Mouse (Mus musculus) CH12.LX (cell line): ENCODE results near the gene Layn. TPM values are rescaled to one million over a fixed set of nuclear protein-coding genes. Genes with fewer than 3 reads are reported as not detected.

ENCODE experiments used
- DNase-seq: peaks from one replicate; pipeline ENCODE4 v3.0.0-alpha.2; 2013; ENCODE audit errors: extremely low read depth
- H3K27ac ChIP-seq: 2 replicates; pipeline ENCODE4 v1.5.1; 2012; ENCODE audit warnings: low read depth, mild to moderate bottlenecking, control low read depth, moderate library complexity; ENCODE audit not compliant: insufficient read depth
- H3K27me3 ChIP-seq: replicated peaks from 2 replicates; pipeline ENCODE3; 2012; ENCODE audit warnings: inconsistent platforms
- H3K36me3 ChIP-seq, 2 experiments: replicated peaks in 1 of 2; 2 replicates each; pipeline versions ENCODE3 to v1.6.1; 2012; ENCODE audit warnings: inconsistent platforms in 1 of 2, low read length in 1 of 2, mild to moderate bottlenecking in 1 of 2, mixed read lengths in 1 of 2, moderate library complexity in 1 of 2; ENCODE audit not compliant: control insufficient read depth in 1 of 2, insufficient read depth in 1 of 2
- H3K4me1 ChIP-seq, 2 experiments: 2 replicates each; pipeline ENCODE4 v1.6.1; 2012; ENCODE audit warnings: inconsistent platforms in 1 of 2, moderate library complexity in 1 of 2; ENCODE audit not compliant: insufficient read depth in 2 of 2, control insufficient read depth in 1 of 2
- H3K4me2 ChIP-seq: 2 replicates; pipeline ENCODE4 v1.6.1; 2012; ENCODE audit warnings: low read depth, mild to moderate bottlenecking, control low read depth; ENCODE audit not compliant: poor library complexity, insufficient read depth, severe bottlenecking
- H3K4me3 ChIP-seq, 3 experiments: fragments of 150-350 bp in 1 of 3; sonication (generic) in 1 of 3; replicated peaks in 1 of 3; 2 replicates each; pipeline versions ENCODE3 to v1.5.1; 2011 to 2012; ENCODE audit warnings: low read depth in 2 of 3, low read length in 2 of 3, mild to moderate bottlenecking in 2 of 3, moderate library complexity in 2 of 3, control low read depth in 1 of 3, improper control_type of control experiment in 1 of 3, inconsistent platforms in 1 of 3, mixed read lengths in 1 of 3; ENCODE audit not compliant: poor library complexity in 1 of 3
- H3K79me2 ChIP-seq: replicated peaks from 2 replicates; pipeline ENCODE4 v1.6.1; 2012; ENCODE audit warnings: mild to moderate bottlenecking, moderate library complexity; ENCODE audit not compliant: control insufficient read depth, poor library complexity, insufficient read depth, severe bottlenecking; ENCODE audit errors: extremely low read depth
- H3K9ac ChIP-seq: 2 replicates; pipeline ENCODE4 v1.6.1; 2012; ENCODE audit warnings: low read depth, mild to moderate bottlenecking, control low read depth, moderate library complexity; ENCODE audit not compliant: insufficient read depth
- H3K9me3 ChIP-seq: replicated peaks from 2 replicates; pipeline ENCODE3; 2012; ENCODE audit warnings: low read length, inconsistent platforms, mixed read lengths
- BHLHE40 ChIP-seq: IDR thresholded peaks from 2 replicates; pipeline ENCODE4 v1.6.1; 2011; ENCODE audit warnings: mild to moderate bottlenecking, low read depth, low read length, improper control_type of control experiment
- CTCF ChIP-seq, 2 experiments: IDR thresholded peaks in 1 of 2; conservative IDR thresholded peaks in 1 of 2; 2 replicates each; pipeline ENCODE4 v1.5.1; 2011 to 2012; ENCODE audit warnings: low read depth in 2 of 2, low read length in 2 of 2, improper control_type of control experiment in 1 of 2, inconsistent platforms in 1 of 2, mild to moderate bottlenecking in 1 of 2, moderate library complexity in 1 of 2
- EP300 ChIP-seq: IDR thresholded peaks from 2 replicates; pipeline ENCODE4 v1.6.1; 2011; ENCODE audit warnings: low read length, improper control_type of control experiment
- ETS1 ChIP-seq: conservative IDR thresholded peaks from 2 replicates; pipeline ENCODE4 v1.6.1; 2012; ENCODE audit warnings: low read depth, mild to moderate bottlenecking, inconsistent platforms, low read length, improper control_type of control experiment, moderate library complexity
- JUN ChIP-seq: IDR thresholded peaks from 2 replicates; pipeline ENCODE4 v1.6.1; 2011; ENCODE audit warnings: low read depth, mild to moderate bottlenecking, low read length, improper control_type of control experiment, moderate library complexity; ENCODE audit not compliant: insufficient read depth
- JUND ChIP-seq: conservative IDR thresholded peaks from 2 replicates; pipeline ENCODE4 v1.6.1; 2011; ENCODE audit warnings: low read depth, low read length, improper control_type of control experiment
- KAT2A ChIP-seq: IDR thresholded peaks from 2 replicates; pipeline ENCODE4 v1.6.1; 2012; ENCODE audit warnings: low read length, improper control_type of control experiment, inconsistent platforms; ENCODE audit not compliant: insufficient replicate concordance
- MAZ ChIP-seq: IDR thresholded peaks from 2 replicates; pipeline ENCODE4 v1.6.1; 2012; ENCODE audit warnings: low read depth, mild to moderate bottlenecking, inconsistent platforms, low read length, improper control_type of control experiment, moderate library complexity
- MXI1 ChIP-seq: IDR thresholded peaks from 2 replicates; pipeline ENCODE4 v1.6.1; 2011; ENCODE audit warnings: mild to moderate bottlenecking, low read depth, low read length, improper control_type of control experiment
- NELFE ChIP-seq: IDR thresholded peaks from 2 replicates; pipeline ENCODE4 v1.6.1; 2011; ENCODE audit warnings: low read depth, low read length, improper control_type of control experiment
- PAX5 ChIP-seq: IDR thresholded peaks from 2 replicates; pipeline ENCODE4 v1.6.1; 2012; ENCODE audit warnings: low read length, inconsistent platforms, mixed read lengths
- RAD21 ChIP-seq: IDR thresholded peaks from 2 replicates; pipeline ENCODE4 v1.6.1; 2011; ENCODE audit warnings: low read depth, mild to moderate bottlenecking, low read length, improper control_type of control experiment, moderate library complexity
- RCOR1 ChIP-seq: conservative IDR thresholded peaks from 2 replicates; pipeline ENCODE4 v1.6.1; 2012; ENCODE audit warnings: low read depth, mild to moderate bottlenecking, inconsistent platforms, low read length, improper control_type of control experiment
- SMC3 ChIP-seq: IDR thresholded peaks from 2 replicates; pipeline ENCODE4 v1.6.1; 2011; ENCODE audit warnings: low read depth, low read length, improper control_type of control experiment
- TBP ChIP-seq: conservative IDR thresholded peaks from 2 replicates; pipeline ENCODE4 v1.6.1; 2011; ENCODE audit warnings: low read depth, low read length, improper control_type of control experiment
- TCF12 ChIP-seq: IDR thresholded peaks from 2 replicates; pipeline ENCODE4 v1.6.1; 2014; ENCODE audit warnings: low read depth, mild to moderate bottlenecking, inconsistent platforms, low read length, improper control_type of control experiment
- UBTF ChIP-seq: IDR thresholded peaks from 2 replicates; pipeline ENCODE4 v1.6.1; 2012; ENCODE audit warnings: low read depth, mild to moderate bottlenecking, inconsistent platforms, low read length, improper control_type of control experiment, moderate library complexity
- USF2 ChIP-seq: conservative IDR thresholded peaks from 2 replicates; pipeline ENCODE4 v1.6.1; 2011; ENCODE audit warnings: low read depth, low read length, improper control_type of control experiment
- ZC3H11A ChIP-seq: IDR thresholded peaks from 2 replicates; pipeline ENCODE4 v1.6.1; 2012; ENCODE audit warnings: low read depth, mild to moderate bottlenecking, inconsistent platforms, low read length, improper control_type of control experiment
- ZKSCAN1 ChIP-seq: IDR thresholded peaks from 2 replicates; pipeline ENCODE4 v1.6.1; 2012; ENCODE audit warnings: low read depth, inconsistent platforms, low read length, improper control_type of control experiment, borderline replicate concordance
- ZMIZ1 ChIP-seq: IDR thresholded peaks from 2 replicates; pipeline ENCODE4 v1.6.1; 2012; ENCODE audit warnings: low read depth, mild to moderate bottlenecking, inconsistent platforms, low read length, improper control_type of control experiment
- ZNF384 ChIP-seq: IDR thresholded peaks from 2 replicates; pipeline ENCODE4 v1.6.1; 2012; ENCODE audit warnings: low read depth, low read length, improper control_type of control experiment, inconsistent platforms
- dilution Hi-C: fragments of 300-500 bp; cut with MboI; formaldehyde crosslinking; loops from 2 replicates; pipeline ENCODE4 v1.14.3; 2020; ENCODE audit warnings: low sequenced_read_pairs; ENCODE audit not compliant: extremely low pct_unique_long_range_greater_than_20kb, extremely low pct_ligation_motif_present
- in situ Hi-C: fragments of 300-500 bp; cut with MboI; formaldehyde crosslinking; loops from 3 replicates; pipeline ENCODE4 v1.14.3; 2019; ENCODE audit warnings: low sequenced_read_pairs, low pct_ligation_motif_present, low pct_unique_long_range_greater_than_20kb, mixed read lengths
- polyA plus RNA-seq: library from polyadenylated mRNA; unstranded; fragments of >175 nt; gene quantifications from 2 replicates; pipeline ENCODE4 v1.2.1, GENCODE M21; 2012; ENCODE audit warnings: low read depth; ENCODE audit not compliant: insufficient read length
- total RNA-seq, 2 experiments: library from RNA; depleted of rRNA; stranded (reverse); fragments of 300-350 nt in 1 of 2; fragments of >200 nt in 1 of 2; gene quantifications; 2 replicates each; pipeline ENCODE4 v1.2.3; 2012 to 2014

The Layn gene
- total RNA-seq (2012; rRNA removed), result not detected in 2 replicates
- not detected in 2 replicates for total RNA-seq (2014; rRNA removed)
- polyA plus RNA-seq, result not detected in 2 replicates

DNA sequence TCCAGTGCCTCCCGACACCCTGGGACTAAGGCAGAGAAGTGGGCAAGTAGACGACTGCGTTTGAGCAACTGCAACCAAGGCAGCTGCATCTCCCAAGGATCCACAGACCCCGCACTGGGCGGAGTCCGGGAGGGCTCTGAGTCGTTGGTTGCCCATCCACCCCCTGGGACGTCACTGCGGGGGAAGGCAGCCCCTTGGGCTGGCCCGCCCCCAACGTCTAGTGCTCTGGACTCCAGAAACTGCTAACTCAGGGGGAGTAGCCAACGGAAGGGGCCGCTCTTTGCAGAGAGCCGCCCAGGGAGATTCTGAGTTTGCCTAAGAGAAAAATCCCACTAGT lies at the start of gene Layn:
Layn (minus strand) TSS at position 116 of the 337 bp plus-strand sequence.
- DNase-seq, result no peak
- Histone ChIP-seq H3K9me3 (no peaks in the 10 kb centered on the region), H3K4me2 (no peak within 1 kb of the TSS), H3K4me3 (no peak within 1 kb of the TSS), H3K27me3 (no peaks in the 10 kb centered on the region), H3K36me3 (no peaks in the 10 kb centered on the region), H3K79me2 (no peaks in the 10 kb centered on the region), H3K9ac (no peak within 1 kb of the TSS), H3K4me1 (peaks cover 3 to 5% of the 10 kb centered on the region in 2 experiments; a peak in 3 of 4 replicates), H3K27ac (no peak within 1 kb of the TSS)
- TF ChIP-seq ETS1, result no peak
- TF ChIP-seq ZNF384, result no peak
- no peak for TF ChIP-seq UBTF
- no peak for TF ChIP-seq MXI1
- no peak for TF ChIP-seq MAZ
- TF ChIP-seq NELFE, result no peak
- TF ChIP-seq TBP, result no peak
- TF ChIP-seq EP300, result no peak
- TF ChIP-seq RAD21, result no peak
- TF ChIP-seq RCOR1, result no peak
- TF ChIP-seq PAX5, result no peak
- no peak for TF ChIP-seq TCF12
- TF ChIP-seq ZMIZ1, result no peak
- no peak for TF ChIP-seq BHLHE40
- TF ChIP-seq ZKSCAN1, result no peak
- TF ChIP-seq JUN, result no peak
- no peak for TF ChIP-seq CTCF (conservative IDR thresholded peaks at IDR 0.05 in 1 of 2, IDR thresholded peaks at IDR 0.05 in 1 of 2; ENCODE audit: low read depth in 2 of 2, low read length in 2 of 2)
- in situ Hi-C loops (no loop called here), dilution Hi-C loops (no loop called here)

DNA sequence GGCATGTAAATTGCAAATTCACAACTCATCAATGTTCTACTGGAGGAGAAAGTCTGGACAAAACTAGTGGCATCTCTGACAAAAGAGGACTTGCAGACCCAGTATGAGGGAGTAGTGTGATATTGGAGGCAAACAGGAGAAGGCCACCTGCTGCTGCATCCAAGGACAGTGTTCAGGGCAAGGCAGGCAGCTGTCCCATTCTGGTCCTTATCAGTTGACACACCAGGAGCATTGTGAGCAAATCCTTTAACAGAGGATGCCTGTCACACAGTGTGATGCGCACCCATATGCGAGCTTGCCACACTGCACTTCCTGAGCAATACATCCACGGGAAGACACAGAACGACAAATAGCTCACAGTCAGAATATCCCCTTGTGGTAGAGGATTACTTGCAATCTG lies 37.9 kb upstream of the Layn start:
- Histone ChIP-seq H3K4me3 (no peak overlapping the region), H3K36me3 (no peaks in the 10 kb centered on the region)
- in situ Hi-C loops, result no loop called here

More for the DNA sequence above, 37.9 kb upstream of the Layn start:
- H3K9me3 ChIP-seq, result no peaks in the 10 kb centered on the region
- H3K4me1 ChIP-seq, result peaks cover 0 to 5% of the 10 kb centered on the region in 2 experiments; a peak in 2 of 4 replicates
- DNase-seq, result no peak
- TF ChIP-seq KAT2A (no peak), ZC3H11A (no peak), ZNF384 (no peak), USF2 (no peak), BHLHE40 (no peak), ETS1 (no peak), JUND (no peak), SMC3 (no peak)
- H3K4me2 ChIP-seq, result no peak overlapping the region
- H3K27ac ChIP-seq, result no peak overlapping the region
- no peaks in the 10 kb centered on the region for H3K27me3 ChIP-seq
- dilution Hi-C loops, result no loop called here
- no peak overlapping the region for H3K9ac ChIP-seq
- no peaks in the 10 kb centered on the region for H3K79me2 ChIP-seq
